Comparison of ENCODE assay signal across 13 mouse cellular contexts in genomic region chr7:65638170-65638770, GRCm38 (mm10). TPM values are rescaled to one million over a fixed set of nuclear protein-coding genes. Genes with fewer than 3 reads are reported as not detected.
DNase-seq lines count a peak whose midpoint lies in the region; ATAC-seq and TF ChIP-seq lines count a peak whose summit lies in the region.
"Had no signal": no experiment of that assay in that cellular context is flagged by ENCODE, and none has a peak within 500 bp of the region (broad histone marks: within the 10 kb centered on the region; RNA-seq: fewer than 3 reads in every experiment).

No protein-coding gene starts in this region.

- peaks cover 46% of the 10 kb centered on the region for H3K4me1 ChIP-seq in liver, embryonic 12.5 days
- H3K4me1 ChIP-seq in liver, postnatal 0 days (ENCODE audit: insufficient read depth): peaks cover 13% of the 10 kb centered on the region
- H3K4me1 ChIP-seq in hindbrain, embryonic 16.5 days (ENCODE audit: control insufficient read depth, insufficient read depth, low read depth, low read length): no peaks in the 10 kb centered on the region; the same call in 1 of the 2 replicates
- H3K4me1 ChIP-seq in embryonic facial prominence, embryonic 10.5 days: no peaks in the 10 kb centered on the region
- H3K4me1 ChIP-seq: limb, embryonic 12.5 days had no signal

- no peak overlapping the region for H3K9ac ChIP-seq in liver, embryonic 12.5 days
- H3K9ac ChIP-seq in liver, postnatal 0 days (replicated peaks): no peak overlapping the region
- no peak overlapping the region for H3K9ac ChIP-seq in hindbrain, embryonic 16.5 days (ENCODE audit: low read depth, low read length)
- H3K9ac ChIP-seq: limb, embryonic 12.5 days had no signal

- H3K4me2 ChIP-seq in liver, embryonic 12.5 days: no peak overlapping the region
- no peak overlapping the region for H3K4me2 ChIP-seq in liver, postnatal 0 days (ENCODE audit: low read depth, low read length)
- H3K4me2 ChIP-seq in hindbrain, embryonic 16.5 days (ENCODE audit: low read length): no peak overlapping the region
- H3K4me2 ChIP-seq: limb, embryonic 12.5 days had no signal

- H3K27me3 ChIP-seq in liver, embryonic 12.5 days (replicated peaks): no peaks in the 10 kb centered on the region
- H3K27me3 ChIP-seq in liver, postnatal 0 days (ENCODE audit: insufficient read depth, low read length): 0 out of 2 replicates have a peak, but pooled peaks cover 1% of the 10 kb centered on the region
- no peaks in the 10 kb centered on the region for H3K27me3 ChIP-seq in hindbrain, embryonic 16.5 days (replicated peaks; ENCODE audit: control insufficient read depth, insufficient read depth, low read length)
- H3K27me3 ChIP-seq in embryonic facial prominence, embryonic 10.5 days (replicated peaks; ENCODE audit: low read depth, poor library complexity, severe bottlenecking): peaks cover 9% of the 10 kb centered on the region

- H3K27ac ChIP-seq in gastrocnemius, adult 2 months: no peak overlapping the region
- H3K27ac ChIP-seq in liver, embryonic 12.5 days: peak overlapping the region; percentile 94
- no peak overlapping the region for H3K27ac ChIP-seq in liver, postnatal 0 days (ENCODE audit: low read depth)
- no peak overlapping the region for H3K27ac ChIP-seq in hindbrain, embryonic 16.5 days (ENCODE audit: low read depth, low read length)
- no peak overlapping the region for H3K27ac ChIP-seq in embryonic facial prominence, embryonic 10.5 days (replicated peaks)
- H3K27ac ChIP-seq: limb, embryonic 12.5 days; macrophage had no signal

- no peak for TF ChIP-seq EP300 in liver, postnatal 0 days (IDR thresholded peaks at IDR 0.05; ENCODE audit: low read depth)

- WGBS in liver, embryonic 12.5 days (ENCODE audit: insufficient replicate concordance): 63% methylated on average over 7 of the region's 7 CpGs
- WGBS in liver, postnatal 0 days (ENCODE audit: insufficient replicate concordance): 66% methylated on average over 7 of the region's 7 CpGs
- WGBS in hindbrain, embryonic 16.5 days: 31% methylated on average over 7 of the region's 7 CpGs
- WGBS in embryonic facial prominence, embryonic 10.5 days: 69% methylated on average over 7 of the region's 7 CpGs

- no peak for ATAC-seq in liver, embryonic 12.5 days
- no peak for ATAC-seq in liver, postnatal 0 days
- ATAC-seq in hindbrain, embryonic 16.5 days: peak; percentile 55; the same call in 1 of the 2 replicates

- H3K9me3 ChIP-seq in liver, embryonic 12.5 days (replicated peaks): no peaks in the 10 kb centered on the region
- no peaks in the 10 kb centered on the region for H3K9me3 ChIP-seq in liver, postnatal 0 days (ENCODE audit: low read length)
- H3K9me3 ChIP-seq in hindbrain, embryonic 16.5 days (ENCODE audit: control insufficient read depth, low read length): no peaks in the 10 kb centered on the region
- no peaks in the 10 kb centered on the region for H3K9me3 ChIP-seq in embryonic facial prominence, embryonic 10.5 days
- H3K9me3 ChIP-seq: limb, embryonic 12.5 days had no signal

- no peak overlapping the region for H3K4me3 ChIP-seq in gastrocnemius, adult 2 months
- H3K4me3 ChIP-seq in liver, embryonic 12.5 days: no peak overlapping the region
- H3K4me3 ChIP-seq in liver, postnatal 0 days (ENCODE audit: low read depth, low read length): no peak overlapping the region
- no peak overlapping the region for H3K4me3 ChIP-seq in hindbrain, embryonic 16.5 days (ENCODE audit: low read length)
- H3K4me3 ChIP-seq in embryonic facial prominence, embryonic 10.5 days: no peak overlapping the region
- H3K4me3 ChIP-seq: limb, embryonic 12.5 days had no signal

- no peaks in the 10 kb centered on the region for H3K36me3 ChIP-seq in liver, embryonic 12.5 days
- no peaks in the 10 kb centered on the region for H3K36me3 ChIP-seq in liver, postnatal 0 days (replicated peaks; ENCODE audit: insufficient read depth, low read length)
- no peaks in the 10 kb centered on the region for H3K36me3 ChIP-seq in hindbrain, embryonic 16.5 days (ENCODE audit: control insufficient read depth, insufficient read depth, low read length)
- no peaks in the 10 kb centered on the region for H3K36me3 ChIP-seq in embryonic facial prominence, embryonic 10.5 days (replicated peaks)
- H3K36me3 ChIP-seq: limb, embryonic 12.5 days had no signal

- DNase-seq in gastrocnemius, adult 2 months: no peak
- DNase-seq in gastrocnemius, postnatal 10 days: no peak
- DNase-seq in liver, postnatal 0 days: no peak
- peak; percentile 45 for DNase-seq in brain, adult 2 months (ENCODE audit: low read depth, low spot score)
- DNase-seq in gastrocnemius, postnatal 25 days: no peak
- no peak for DNase-seq in embryonic facial prominence, embryonic 10.5 days (ENCODE audit: low spot score)
- DNase-seq: embryo, embryonic 11 days; right cerebral cortex, adult 18-20 months; thymus, postnatal 4 days had no signal

- TF ChIP-seq CTCF in gastrocnemius, adult 2 months (IDR thresholded peaks at IDR 0.05): peak; percentile 47
- no peak for TF ChIP-seq CTCF in liver, postnatal 0 days (IDR thresholded peaks at IDR 0.05; ENCODE audit: low read depth)

- intact Hi-C loops in gastrocnemius, adult 2 months (cut with DNase I): no loop called here

RNA-seq across cellular contexts. Expression of gene Tarsl2, which starts 6.4 kb away (rescaled TPM):
- 10 to 100 TPM; 59.2 to 67.0 TPM for total RNA-seq in gastrocnemius, adult 2 months (2021)
- total RNA-seq in gastrocnemius, postnatal 10 days (2021): 10 to 100 TPM; 40.4 to 43.0 TPM
- 32.5 and 33.9 TPM in 2 replicates for polyA plus RNA-seq in liver, embryonic 12.5 days (2016; fragmentation: Nextera tagmentation; extraction: Ambion mirVana)
- polyA plus RNA-seq in liver, postnatal 0 days (2015; fragmentation: Nextera tagmentation; extraction: Ambion mirVana): 5.7 and 5.9 TPM in 2 replicates
- 19.7 and 20.7 TPM in 2 replicates for polyA plus RNA-seq in hindbrain, embryonic 16.5 days (2015; fragmentation: Nextera tagmentation; extraction: Ambion mirVana)
- total RNA-seq in gastrocnemius, postnatal 25 days (2021): 10 to 100 TPM; 50.7 to 56.3 TPM
- polyA plus RNA-seq in embryonic facial prominence, embryonic 10.5 days (2016; fragmentation: Nextera tagmentation; extraction: Ambion mirVana): 6.0 and 6.6 TPM in 2 replicates

RNA-seq across cellular contexts. Expression of gene Tm2d3, which starts 52.7 kb away (rescaled TPM):
- total RNA-seq in gastrocnemius, adult 2 months (2021): 10 to 100 TPM; 10.8 to 12.6 TPM
- total RNA-seq in gastrocnemius, postnatal 10 days (2021): 10 to 100 TPM; 15.2 to 17.8 TPM
- 35.9 and 36.4 TPM in 2 replicates for polyA plus RNA-seq in liver, embryonic 12.5 days (2016; fragmentation: Nextera tagmentation; extraction: Ambion mirVana)
- polyA plus RNA-seq in liver, postnatal 0 days (2015; fragmentation: Nextera tagmentation; extraction: Ambion mirVana): 42.8 and 45.0 TPM in 2 replicates
- 89.4 and 91.0 TPM in 2 replicates for polyA plus RNA-seq in hindbrain, embryonic 16.5 days (2015; fragmentation: Nextera tagmentation; extraction: Ambion mirVana)
- 10 to 100 TPM; 13.2 to 17.1 TPM for total RNA-seq in gastrocnemius, postnatal 25 days (2021)
- 74.0 and 76.6 TPM in 2 replicates for polyA plus RNA-seq in embryonic facial prominence, embryonic 10.5 days (2016; fragmentation: Nextera tagmentation; extraction: Ambion mirVana)
